Mouse (Mus musculus): Measurements from ENCODE around the gene Zbtb7b.
A peak's percentile ranks its signal among the peaks of the same experiment; 100 is the strongest.
"Not testable (repeated sequence)": the region's sequence is repeated elsewhere in the genome, so short reads cannot be mapped to it uniquely, and the experiment has no call there.

The Zbtb7b gene

DNA sequence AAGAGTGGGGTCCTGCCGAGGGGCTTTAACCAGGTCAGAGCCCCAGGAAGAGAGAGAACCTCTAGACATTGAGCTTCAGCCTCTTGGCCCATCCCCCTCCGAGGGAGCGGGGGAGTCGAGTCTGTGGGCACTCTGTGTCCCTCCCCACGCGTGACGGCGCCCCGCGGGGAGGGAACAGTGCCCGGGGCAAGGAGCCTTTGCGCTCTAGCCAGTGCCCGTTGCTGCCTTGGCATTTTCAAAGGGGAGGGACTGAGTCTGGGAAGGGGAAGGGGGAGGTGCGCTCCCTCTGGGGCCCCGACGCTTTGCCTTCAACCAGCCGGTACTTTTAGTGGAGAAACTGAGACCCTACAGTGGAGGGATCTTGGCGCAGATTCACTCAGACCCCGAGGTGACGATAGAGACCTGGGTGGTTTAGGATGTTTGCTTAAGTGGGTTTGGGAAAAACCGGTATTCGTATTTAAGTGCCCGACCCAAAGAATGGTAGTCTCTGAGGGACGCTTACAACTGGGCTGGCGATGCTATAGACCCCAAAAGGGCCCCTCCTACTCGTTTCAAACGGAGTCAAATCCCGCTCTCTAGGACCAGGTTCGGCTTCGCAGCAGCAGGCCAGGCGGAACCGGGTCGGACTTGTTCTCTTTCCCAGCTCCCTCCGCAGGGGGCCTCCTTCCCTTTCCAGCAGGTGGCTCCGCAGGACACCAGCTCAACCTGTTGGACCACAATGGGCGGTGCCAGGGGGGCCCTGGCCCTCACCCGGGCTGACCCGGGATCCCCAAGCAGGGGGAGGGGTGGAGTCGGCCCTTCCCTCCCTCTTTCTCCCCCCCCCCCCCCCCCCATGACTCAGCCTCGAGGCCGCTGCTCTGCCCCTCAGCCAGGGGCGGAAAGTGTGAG, at the start of gene Zbtb7b:
Zbtb7b (minus strand) TSS at position 771 of the 888 bp plus-strand sequence.
- DNase-seq (ENCODE audit: low spot score in 2 of 2): peak in 1 of 2 experiments; percentile 31

DNA sequence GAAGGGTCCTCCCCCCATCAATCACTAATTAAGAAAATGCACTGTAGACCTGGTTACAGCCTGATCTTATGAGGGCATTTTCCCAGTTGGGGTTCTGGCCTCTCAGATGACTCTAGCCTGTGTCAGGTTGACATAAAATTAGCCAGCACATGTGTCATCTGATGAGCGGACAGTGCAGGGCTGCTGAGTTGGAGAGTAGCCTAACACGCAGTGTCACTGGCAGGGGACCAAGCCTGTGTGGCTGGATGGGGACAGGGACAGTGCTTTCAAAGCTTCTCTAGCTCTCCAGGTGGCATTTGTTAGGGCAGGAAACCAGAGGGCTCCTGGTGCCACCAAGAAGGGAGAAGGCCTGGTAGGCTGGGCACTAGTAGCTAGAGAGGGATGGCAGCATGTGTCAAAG, 46.1 kb upstream of the Zbtb7b start:
- no peak for DNase-seq (ENCODE audit: low spot score in 2 of 2)

DNA sequence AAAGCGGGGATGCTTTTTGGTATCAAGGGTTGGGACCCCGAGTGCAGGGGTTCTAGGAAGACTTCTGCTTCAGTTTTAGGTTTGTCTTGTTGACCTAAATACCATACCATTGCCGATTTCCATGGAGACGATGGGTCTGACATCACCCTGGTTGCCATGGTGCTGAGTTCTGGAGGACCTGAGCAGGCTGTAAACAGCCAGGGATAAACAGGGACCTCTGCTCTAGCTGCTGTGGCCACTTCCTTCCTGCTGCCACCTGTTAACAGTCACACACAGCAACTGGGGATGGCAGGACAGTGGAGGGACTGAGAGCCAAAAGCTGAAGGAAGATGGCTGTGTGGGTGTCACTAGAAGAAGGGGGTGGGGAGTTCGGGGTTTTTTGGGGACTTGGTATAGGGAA, 42.7 kb upstream of the Zbtb7b start:
- DNase-seq (ENCODE audit: low spot score in 2 of 2): no peak

DNA sequence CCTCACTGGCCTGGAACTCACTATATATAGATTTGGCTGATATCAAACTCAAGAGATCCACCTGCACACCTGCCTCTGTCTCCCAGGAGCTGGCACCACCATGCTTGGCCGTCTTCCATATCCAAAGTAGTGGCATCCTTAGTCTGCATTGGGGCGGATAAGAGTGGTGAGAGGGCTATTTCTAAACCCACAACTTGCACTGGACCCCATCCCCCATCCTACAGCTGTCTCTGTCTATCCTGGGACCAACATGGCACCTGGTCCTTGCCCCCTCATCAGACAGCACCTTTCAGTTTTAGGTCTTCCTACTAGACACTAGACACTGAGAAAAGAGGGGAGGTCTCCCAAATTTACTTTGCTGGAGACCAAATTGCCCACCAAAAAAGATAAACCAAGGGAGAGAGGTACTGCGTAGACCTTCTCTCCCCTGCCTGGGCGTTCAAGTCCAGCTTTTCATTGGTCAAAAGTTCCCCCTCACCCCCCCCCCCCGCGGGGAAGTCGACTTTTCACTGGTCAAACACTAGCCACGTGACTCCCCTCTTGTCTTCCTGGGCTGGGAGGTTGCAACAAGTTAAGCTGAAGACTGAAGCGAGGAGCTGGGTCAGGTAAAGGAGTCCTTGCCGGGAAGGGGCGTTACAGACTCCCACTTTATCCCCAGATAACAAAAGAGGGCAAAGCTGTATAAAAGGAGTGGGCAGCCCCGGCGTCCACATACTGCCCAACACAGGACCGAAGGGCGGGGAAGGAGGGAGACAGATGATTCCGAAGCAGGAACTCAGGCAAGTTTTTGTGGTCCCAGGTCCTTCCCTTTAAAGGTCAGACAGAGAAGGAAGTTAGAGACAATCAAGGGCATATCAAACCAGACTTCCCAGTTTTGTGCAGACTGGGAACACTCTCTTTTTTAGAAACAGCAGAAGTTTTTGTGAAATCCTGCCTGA, 41.9 kb upstream of the Zbtb7b start, which contains the start of gene Pbxip1:
Pbxip1 (plus strand) TSS at position 531 of the 938 bp plus-strand sequence.
- DNase-seq (ENCODE audit: low spot score in 2 of 2): no peak

DNA sequence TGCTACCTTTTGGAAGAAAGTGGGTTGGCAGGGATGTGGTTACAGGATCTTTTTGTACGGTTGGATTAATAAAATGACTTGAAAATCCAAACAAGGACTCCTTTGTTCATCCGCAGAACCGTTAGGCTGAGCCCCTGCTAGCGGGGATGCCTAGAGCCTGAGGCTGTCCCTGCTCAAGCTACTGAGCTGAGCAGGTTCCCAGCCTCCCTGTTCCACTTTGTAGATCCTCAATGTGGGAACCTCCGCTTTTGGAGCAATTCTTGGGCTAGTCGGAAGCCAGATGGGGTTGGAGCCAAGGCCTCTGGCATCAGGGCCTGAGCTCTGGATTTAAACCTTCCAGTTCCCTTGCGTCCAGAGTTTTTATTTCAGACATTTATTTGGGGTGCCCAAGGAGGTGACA, 40.5 kb upstream of the Zbtb7b start:
- no peak for DNase-seq (ENCODE audit: low spot score in 2 of 2)

DNA sequence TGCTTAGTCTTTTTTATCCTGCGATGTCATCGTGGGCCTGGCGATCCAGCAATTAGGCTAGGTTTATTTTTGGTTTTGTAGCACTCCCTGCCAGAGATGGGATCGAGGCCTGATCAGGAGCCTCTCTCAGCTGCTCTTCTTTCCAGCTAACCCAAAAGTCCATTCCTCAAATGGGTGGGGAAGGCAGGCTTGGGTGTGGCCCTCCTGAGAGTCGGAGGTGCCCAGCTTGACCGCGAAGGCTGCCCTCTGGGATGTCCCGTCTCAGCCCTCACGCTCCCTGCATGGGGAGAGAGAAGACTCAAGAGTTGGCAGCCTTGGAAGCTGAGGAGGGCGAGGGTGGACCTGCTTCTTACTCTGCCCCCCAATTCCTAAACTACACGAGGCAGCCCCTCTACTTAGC, 40.0 kb upstream of the Zbtb7b start:
- no peak for DNase-seq (ENCODE audit: low spot score in 2 of 2)

DNA sequence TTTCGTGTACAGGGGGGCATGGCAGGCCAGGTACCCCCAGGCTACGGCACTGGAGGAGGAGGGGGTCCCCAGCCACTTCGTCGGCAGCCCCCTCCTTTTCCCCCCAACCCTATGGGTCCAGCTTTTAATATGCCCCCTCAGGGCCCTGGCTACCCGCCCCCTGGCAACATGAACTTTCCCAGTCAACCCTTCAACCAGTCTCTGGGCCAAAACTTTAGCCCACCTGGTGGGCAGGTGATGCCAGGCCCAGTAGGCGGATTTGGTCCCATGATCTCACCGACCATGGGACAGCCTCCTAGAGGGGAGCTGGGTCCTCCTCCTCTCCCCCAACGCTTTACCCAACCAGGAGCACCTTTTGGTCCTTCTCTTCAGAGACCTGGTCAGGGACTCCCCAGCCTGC, 38.0 kb upstream of the Zbtb7b start:
- DNase-seq (ENCODE audit: low spot score in 2 of 2): no peak

DNA sequence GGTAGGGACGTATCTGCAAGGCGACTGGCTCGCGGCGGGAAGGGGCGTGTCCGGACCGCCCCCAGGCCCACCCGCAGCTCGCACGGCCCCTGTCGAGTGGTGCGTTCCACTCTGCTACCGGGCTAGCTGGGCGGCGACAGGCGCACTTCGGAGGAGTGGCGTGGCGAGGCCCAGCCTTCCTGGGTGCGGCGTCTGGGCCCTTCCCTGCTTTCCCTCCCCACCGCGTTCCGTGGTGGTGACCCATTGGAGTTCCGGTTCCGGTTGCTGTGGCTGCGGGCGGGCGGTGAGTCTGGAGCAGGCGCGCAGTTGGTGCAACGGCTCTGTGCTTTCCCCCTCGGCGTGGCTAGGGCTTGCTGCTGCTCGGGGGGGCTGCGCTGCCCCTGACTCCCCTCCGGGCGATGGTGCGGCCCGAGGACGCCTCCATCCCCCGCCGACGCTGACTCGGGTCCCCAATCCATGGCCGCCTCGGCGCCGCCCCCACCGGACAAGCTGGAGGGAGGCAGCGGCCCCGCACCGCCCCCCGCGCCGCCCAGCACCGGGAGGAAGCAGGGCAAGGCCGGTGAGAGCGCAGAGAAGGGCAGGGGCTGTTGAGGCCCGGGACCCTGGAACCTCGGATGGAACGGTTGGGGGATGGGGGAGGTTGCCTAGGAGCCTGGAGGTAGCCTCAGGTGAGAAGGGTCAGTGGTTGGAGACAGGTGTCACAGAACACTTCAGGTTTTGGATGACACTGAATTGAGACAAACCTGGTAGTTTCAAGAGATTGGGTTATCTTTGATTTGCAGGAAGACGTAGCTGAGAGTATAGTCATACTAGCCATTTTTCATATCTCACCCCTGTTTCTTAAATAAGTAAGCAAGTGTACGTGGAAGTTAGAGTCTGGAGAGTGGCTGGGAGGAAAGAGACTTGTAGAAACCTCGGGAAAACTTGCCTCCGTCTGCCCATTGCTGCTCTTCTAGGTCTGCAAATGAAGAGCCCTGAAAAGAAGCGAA, 35.9 kb upstream of the Zbtb7b start, which contains the start of gene Pygo2:
Pygo2 (plus strand) TSS at position 44 of the 989 bp plus-strand sequence.
- DNase-seq (ENCODE audit: low spot score in 2 of 2): peak; percentile 83 to 92

DNA sequence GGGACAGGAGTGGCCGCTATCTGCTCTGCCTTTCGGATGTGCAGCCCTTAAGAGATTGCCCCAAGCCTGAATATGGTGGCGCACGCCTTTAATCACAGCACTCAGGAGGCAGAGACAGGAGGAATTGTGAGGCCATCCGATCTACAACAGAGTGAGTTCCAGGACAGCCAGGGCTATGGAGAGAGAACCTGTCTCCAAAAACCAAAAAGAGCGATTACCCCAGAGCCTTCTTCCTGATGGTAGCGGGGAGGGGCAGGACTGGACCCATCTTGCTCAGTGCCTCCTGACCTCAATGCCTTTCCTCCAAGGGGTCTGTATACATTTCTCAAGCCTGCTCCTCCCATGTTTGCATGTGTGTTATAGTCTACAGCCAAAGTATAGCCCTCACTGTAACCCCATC, 34.4 kb upstream of the Zbtb7b start:
- not testable (repeated sequence) for DNase-seq (ENCODE audit: low spot score in 2 of 2)

DNA sequence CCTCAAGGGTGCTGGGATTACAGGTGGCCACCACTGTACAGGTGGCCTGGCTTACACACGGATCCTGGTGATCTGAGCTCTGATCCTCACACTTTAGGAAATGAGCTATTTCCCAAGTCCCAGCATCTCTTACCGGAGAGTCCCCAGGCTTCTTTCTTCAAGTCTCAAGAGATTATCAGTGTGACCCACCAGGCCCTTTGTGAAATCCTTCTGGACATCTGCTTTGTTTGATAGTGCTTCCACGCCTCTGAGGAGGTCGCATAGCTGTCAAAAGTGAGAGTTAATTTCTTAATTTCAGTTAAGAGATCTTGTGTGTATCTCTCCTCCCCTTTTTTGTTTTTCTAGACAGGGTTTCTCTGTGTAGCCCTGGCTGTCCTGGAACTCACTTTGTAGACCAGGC, 31.3 kb upstream of the Zbtb7b start:
- DNase-seq (ENCODE audit: low spot score in 2 of 2): no peak

DNA sequence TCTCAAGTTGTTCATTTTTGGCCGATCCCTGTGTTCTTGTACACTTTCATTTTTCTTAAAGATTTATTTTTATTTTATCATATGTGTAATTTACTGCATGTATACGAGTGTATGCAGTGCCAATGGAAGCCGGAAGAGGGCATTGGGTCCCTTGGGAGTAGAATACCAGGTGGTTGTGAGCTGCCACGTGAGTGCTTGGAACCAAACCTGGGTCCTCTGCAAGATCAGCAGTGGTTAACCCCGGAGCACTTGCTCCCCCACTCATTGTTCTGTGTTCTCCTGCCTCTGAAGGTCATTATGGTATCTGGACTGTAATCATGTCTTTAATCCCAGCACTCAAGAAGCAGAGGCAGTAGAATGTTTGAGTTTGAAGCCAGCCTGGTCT, 30.6 kb upstream of the Zbtb7b start:
- DNase-seq (ENCODE audit: low spot score in 2 of 2): no peak

DNA sequence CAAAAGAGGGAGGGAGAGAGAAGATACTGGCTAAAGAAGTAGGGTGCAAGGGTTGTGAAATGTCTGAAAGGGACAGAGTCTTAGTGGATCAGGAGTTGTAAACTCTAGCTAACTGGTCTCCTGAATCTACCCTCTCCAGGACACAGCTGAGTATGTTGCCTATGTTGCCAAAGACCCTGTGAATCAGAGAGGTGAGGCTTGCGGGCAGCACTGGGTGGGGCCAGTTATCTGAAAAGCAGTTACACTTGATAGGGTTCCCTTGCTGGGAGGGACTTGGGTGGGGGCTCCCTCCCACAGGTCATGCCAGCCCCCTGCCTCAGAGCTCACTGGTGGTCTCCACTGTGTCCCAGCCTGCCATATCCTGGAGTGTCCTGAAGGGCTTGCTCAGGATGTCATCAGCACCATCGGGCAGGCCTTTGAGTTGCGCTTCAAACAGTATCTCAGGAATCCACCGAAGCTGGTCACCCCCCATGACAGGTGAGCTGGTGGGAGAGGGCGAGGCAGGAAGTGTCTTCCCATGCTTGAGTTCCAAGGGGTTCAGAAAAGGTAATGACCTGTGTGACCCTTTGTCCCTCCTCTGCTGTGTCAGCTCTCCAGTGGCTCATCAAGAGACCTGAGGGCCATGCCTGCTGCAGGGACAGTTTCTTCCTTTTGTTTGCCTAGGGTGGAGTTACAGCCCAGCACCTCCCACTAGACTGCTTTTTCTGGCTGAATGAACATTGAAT, 30.0 kb upstream of the Zbtb7b start:
- no peak for DNase-seq (ENCODE audit: low spot score in 2 of 2)

DNA sequence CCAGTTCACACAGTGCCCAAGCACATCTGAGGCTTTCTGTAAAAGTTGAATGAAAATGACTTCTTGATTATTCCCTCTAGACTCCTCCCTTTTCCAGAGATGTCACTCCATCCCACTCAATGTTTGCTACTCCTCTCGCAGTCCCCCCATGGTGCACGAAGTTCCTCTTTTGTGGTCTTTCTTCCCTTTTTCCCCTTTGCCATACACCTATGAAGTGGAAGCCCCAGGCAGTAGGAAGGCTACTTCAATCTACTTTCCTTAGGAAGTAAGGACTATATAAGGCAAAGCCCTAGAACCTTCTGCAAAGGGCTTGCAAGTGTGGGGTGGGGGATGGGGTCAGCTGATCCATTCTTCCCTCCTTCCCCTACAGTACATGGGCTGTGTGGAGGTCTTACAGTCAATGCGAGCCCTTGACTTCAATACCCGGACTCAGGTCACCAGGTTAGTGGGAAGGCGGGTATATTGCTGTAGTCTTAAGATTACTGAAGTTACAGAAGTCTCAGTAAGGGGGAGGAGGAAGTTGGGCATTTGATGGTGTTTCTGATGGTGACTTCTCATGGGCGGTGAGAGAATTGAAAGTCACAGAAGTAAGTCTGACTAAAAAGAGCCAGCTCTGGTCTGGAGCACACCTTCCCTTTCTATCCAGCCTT, 28.1 kb upstream of the Zbtb7b start:
- DNase-seq (ENCODE audit: low spot score in 2 of 2): no peak

DNA sequence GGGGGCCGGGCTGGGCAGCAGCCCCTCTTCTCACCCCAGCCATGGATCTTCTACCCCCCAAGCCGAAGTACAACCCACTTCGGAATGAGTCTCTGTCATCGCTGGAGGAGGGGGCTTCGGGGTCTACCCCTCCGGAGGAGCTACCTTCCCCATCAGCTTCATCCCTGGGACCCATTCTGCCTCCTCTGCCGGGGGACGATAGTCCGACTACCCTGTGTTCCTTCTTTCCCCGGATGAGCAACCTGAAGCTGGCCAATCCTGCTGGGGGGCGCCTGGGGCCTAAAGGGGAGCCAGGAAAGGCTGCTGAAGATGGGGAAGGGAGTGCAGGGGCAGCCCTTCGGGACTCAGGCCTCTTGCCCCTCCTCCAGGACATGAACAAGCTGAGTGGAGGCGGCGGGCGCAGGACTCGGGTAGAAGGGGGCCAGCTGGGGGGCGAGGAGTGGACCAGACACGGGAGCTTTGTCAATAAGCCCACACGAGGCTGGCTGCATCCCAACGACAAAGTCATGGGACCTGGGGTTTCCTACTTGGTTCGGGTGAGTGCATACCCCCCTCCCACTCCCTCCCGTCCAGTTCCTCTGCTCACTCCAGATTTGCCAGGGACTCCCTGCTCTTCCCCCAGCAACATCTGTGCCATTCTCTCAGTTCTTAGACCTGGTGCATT, 27.4 kb upstream of the Zbtb7b start:
- no peak for DNase-seq (ENCODE audit: low spot score in 2 of 2)

DNA sequence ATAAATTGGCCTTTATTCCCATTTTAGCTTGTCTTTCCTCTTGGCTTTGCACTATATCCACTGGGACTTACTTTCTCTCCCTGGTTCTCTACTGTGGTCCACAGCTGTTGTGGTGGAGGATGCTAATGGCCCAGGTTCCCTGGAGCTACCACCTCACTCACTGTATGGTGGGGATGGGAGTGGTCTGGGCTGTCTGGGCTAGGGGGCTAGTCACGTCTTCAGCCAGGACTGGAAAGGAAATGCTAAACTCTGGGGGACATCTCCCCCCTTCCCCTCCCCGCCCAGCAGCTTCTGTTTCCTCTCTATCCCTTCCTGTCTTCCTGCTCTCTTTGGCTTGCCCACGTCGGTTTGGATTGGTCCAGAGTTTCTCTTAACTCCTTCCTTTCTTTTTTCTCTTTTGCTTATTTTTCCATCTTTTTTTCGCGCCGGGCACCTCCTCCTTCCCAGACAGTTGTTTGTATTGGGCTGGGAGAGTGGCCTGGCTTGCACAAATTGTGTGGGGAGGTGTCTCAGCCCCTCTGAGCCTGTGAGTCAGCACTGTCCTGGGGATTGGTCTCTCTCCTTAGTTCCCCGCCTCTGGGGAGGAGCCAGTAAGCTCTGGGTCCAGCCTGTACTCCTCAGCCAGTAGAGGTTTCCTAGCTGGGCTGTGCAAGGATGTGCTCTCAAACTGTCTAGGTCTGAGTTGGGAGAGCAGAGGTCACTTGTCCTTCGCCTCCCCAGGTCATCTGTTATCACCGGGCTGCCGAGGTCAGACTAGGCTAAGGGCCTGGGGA, 26.6 kb upstream of the Zbtb7b start:
- peak; percentile 40 to 51 for DNase-seq (ENCODE audit: low spot score in 2 of 2)

DNA sequence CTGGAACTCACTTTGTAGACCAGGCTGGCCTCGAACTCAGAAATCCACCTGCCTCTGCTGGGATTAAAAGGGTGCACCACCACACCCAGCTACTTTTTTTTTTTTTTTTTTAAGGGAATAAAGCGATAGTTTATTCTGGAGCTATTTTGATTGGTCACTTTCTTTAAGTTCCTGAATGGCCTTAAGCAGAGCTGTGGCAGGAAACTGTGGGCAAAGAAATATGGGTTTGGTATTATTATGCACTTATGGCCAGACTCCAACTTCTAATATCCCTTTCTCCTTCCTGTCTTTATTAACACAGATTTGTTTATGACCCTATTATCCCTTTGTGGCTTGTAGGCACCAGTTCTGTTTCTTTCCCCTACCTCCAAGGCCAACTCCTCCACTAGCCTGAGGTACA, 25.8 kb upstream of the Zbtb7b start:
- DNase-seq (ENCODE audit: low spot score in 2 of 2): no peak

DNA sequence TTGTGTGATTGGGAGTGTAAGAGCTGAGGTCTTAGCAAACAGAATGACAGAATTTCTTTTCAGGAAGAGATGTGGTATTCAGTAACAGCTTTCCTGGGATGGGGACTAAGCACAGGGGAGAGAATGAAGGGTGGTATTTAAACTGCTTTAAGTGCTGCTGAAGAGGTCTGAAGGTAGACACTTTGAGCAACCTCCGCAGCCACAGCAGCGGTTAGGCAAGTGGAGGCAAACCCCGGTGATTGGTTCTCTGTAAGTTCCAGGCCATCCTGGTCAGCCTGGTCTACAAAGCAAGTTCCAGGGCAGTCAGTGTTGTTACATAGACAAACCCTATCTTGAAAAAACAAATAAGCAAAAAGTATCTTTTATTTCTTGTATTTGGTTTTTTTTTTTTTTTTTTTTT, 25.4 kb upstream of the Zbtb7b start:
- no peak for DNase-seq (ENCODE audit: low spot score in 2 of 2)

DNA sequence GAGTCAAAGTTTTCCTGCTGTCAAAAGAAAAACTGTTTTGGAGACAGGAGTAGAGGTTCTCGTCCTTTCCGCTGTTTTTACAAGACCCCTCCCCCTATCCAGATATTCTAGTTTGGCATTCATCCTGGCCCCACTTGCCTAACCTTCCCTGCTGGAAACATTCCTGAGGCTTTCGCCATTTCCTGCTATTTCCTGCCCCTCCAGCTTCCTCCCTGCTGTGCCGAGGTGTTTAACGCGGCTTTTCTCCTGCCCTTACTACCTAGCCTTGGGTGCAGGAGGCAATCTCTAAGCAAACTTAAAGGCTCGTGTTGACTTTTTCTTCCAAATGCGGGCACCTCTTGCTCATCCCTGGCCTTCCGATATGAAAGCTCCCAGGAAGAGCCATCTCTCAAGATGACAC, 25.0 kb upstream of the Zbtb7b start:
- DNase-seq (ENCODE audit: low spot score in 2 of 2): no peak

DNA sequence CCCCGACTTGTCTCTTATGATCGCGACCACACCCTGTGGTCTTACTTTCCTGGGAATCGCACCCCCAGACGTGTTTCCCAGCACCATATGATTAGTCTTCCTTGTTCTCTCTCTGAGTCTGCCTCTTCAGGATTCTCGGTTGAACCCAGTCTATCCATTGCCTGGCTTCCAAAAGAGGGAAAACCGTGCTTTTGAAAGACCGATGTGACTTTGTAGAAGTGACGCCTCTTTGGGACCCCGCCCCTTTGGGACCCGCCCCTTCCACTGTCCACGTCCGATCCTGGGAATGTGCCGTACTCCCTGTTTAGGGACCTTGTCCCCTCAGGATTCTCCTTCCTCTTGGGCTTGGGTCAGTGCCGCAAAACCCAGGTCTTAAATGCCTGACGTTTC, 24.3 kb upstream of the Zbtb7b start:
- DNase-seq (ENCODE audit: low spot score in 2 of 2): no peak
